Mouse (Mus musculus): ENCODE data around the gene Crebl2. TPM values are rescaled to one million over a fixed set of nuclear protein-coding genes. Genes with fewer than 3 reads are reported as not detected.

Gene Crebl2
- total RNA-seq (2021): 10 to 100 TPM; 30.0 to 35.0 TPM
- long read RNA-seq, experiment 1, transcript Crebl2-201 (5 exons, 3,629 nt): major isoform, 11 of 14 reads
- long read RNA-seq, experiment 1, partial matches to known transcripts: 0 of 14 reads
- long read RNA-seq, experiment 1, other reads (novel, unspliced or antisense): 1 of 14 reads
- long read RNA-seq, experiment 2, partial matches to known transcripts: 0 of 2 reads
- long read RNA-seq, experiment 2, other reads (novel, unspliced or antisense): 1 of 2 reads

- DNase-seq: peak; percentile 100
These were observed at the start of gene Crebl2 for GRCm38 (mm10) chr6:134829786-134830700. Crebl2 (plus strand) TSS chr6:134830154.

DNA sequence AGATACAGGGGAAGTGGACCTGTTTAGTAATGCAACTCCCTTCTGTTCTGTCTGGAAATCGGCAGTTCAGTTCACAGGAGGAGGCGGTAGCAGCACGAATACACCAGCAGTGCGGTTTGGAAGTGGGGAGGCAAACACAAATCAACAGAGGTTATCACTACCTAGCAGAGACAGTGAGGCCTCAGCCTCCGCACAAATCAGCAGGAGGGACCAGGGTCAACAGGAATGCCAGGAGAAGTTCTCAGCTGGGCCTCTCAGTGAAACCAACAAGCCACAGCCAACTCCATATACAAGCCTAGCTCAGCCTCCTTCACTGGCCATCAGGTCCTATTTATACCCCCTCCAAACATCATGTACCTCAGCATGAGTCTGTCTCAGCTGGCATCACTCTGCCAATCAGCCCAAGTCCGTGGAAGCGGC, 48.5 kb upstream of the Crebl2 start:
- no peak for DNase-seq

GRCm38 (mm10) chr6:134782900-134783299, 47.1 kb upstream of the Crebl2 start:
- no peak for DNase-seq

GRCm38 (mm10) chr6:134786426-134786825, 43.5 kb upstream of the Crebl2 start:
- no peak for DNase-seq

- DNase-seq: no peak
These were observed 40.9 kb upstream of the Crebl2 start for GRCm38 (mm10) chr6:134789100-134789499.

GRCm38 (mm10) chr6:134791251-134792118, 38.5 kb upstream of the Crebl2 start:
- DNase-seq: peak; percentile 37 to 52

DNA sequence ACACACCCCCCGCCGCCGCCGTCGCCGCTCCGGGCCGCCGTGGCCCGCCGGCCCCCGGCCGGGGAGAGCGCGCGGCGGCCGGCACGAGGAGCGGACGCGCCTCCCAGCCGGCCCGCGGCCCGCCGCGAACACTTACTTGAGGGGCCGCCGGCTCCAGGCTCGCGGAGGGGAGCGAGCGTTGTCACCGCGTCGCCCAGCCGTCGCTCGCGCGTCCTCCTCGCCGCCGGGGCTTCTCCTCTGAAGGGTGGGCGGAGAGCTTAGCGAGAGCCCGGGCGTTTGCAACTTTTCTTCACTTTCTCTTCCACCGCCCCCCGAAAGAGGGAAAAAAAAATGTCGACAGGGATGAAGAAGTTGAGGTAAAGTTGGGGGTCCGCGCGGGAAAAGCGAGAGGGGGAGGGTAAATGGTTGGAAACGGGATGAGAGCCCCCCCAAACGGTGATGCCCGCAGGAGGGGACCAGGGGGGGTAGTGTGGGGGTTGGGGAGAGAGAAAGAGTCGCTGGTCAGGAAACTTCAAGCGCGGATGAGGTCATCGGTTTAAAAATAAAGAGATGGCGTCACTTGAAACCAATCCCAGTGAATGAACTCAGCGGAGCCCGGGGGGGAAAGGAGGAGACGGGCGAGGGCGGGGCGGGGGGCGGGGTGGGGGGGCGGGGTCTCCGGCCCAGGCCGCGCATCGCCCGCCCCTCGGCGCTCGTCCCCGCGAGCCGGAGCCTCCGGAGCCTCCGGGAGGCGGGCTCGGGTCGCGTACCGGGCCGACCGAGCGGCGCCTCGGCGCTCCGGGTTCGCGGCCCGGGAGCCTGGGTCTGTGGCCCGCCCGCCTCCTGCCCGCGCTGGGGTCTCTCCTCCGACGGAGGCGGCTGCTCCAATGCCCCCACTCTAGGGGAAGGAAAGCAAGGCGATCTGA, 37.6 kb upstream of the Crebl2 start, which contains the start of gene Dusp16:
Gene Dusp16 (minus strand): TSS at position 485 of the 905 bp plus-strand sequence.
- peak; percentile 87 to 89 for DNase-seq

DNA sequence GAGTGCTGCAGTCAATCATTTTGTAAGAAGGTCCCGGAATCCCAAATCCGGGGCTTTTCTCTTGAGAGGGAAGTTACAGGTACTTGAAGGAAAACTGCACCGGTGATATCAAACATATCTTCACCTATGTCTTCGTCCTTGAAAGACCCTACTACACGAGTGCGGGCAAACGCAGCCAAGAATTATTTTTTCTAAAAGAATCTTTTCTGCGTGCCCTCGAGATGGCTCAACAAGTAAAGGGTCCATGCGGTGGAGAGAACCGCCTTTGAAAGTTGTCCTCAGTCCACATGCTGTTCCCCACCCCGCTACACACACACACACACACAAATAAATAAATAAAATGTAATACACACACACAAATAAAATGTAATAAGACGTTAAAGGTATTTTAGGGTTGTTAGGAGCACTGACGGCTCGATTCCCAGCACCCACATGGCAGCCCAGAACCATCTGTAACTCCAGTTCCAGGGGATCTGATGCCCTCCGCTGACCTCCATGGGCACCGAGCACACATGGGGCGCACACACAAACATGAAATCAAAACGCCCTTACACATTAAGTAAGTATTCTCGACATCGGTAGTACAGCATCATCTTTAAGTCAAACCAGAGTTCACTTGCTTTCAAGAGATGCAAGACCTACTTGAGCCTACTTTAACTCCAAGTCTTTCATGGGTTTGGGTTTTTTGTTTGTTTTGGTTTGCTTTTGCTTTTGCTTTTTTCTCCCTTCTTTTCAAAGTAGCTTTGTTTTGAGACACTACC, 36.7 kb upstream of the Crebl2 start:
- DNase-seq: no peak

GRCm38 (mm10) chr6:134793911-134794520, 35.9 kb upstream of the Crebl2 start:
- DNase-seq: peak; percentile 85 to 91

DNA sequence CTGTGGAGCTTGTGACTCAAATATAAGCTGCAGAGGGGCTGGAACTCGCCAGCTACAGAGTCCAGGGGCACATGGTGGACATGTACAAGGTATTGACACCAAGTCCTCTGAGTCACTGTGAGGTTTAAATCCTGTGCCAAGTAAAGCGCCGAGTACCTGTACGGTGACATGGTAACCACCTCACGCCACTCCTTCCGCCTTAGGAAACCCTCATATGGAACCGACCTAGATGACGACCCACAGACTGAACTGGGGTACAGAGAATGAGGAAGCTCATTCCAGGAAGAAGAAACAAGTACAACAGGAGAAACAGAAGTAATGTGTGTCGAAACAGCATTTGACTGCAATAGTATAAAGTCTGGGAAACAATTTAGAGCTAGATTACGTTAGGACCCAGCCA, 33.7 kb upstream of the Crebl2 start:
- DNase-seq: no peak

DNA sequence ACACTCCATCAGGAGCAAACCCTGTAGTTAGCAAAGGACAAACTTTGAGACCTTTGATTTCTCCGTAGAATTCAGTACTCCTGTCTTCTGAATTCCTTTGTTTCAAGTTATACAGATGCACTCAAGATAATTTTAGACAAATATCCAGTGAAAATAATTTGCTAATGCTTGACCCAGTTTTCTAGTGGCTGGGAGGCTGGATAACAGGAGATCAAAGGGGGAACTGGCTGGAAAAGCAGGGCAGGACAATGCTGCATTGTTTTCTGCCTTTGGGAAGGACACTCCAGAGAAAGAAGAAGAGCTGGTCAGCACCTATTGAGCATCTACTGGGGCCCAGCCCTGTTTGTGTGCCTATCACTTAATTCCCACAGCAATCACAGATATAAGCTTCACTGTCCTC, 28.5 kb upstream of the Crebl2 start:
- no peak for DNase-seq

DNA sequence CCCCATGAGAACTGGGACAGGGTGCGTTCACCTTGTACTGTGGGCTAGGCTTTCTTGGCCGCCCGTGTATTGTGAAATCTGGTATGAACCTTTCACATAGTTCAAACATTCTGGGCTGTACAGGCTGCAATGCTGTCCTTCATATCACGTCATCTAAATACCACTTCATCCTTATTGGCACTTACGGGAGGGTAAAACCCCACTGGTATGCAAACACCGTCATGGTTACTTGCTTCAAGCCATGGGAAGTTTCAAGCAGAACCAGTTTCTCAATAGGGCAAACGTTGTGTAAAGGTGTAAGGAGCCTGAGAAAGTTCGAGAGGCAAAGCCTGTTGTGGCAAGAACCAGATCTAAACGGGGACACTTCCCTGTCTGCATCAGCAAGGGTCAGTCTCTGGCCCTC, 27.3 kb upstream of the Crebl2 start:
- no peak for DNase-seq

DNA sequence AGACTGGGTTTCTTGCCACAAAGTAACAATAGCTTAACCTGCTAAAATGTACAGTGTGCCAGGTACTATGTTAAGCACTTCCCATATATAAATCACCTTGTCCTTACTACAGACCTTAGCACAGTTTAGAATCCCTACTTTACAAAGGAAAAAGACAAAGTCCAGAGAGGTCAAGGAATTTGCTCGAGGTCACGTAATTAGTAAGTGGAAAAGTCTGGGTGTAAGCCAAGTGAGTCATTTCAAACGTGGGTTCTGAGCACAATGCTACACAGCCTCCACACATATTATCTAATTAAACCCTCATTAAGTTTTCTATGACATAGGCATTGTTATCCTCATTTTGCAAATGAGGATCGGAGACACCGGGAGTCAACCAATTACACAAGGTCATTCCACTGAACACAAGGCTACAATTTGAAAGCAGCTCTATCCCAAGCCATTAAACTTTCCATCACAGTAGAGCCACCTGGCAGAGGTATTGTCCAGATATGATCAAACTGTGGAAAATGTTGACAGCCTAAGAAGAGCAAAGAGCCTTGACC, 25.1 kb upstream of the Crebl2 start:
- DNase-seq: peak; percentile 31 to 51

DNA sequence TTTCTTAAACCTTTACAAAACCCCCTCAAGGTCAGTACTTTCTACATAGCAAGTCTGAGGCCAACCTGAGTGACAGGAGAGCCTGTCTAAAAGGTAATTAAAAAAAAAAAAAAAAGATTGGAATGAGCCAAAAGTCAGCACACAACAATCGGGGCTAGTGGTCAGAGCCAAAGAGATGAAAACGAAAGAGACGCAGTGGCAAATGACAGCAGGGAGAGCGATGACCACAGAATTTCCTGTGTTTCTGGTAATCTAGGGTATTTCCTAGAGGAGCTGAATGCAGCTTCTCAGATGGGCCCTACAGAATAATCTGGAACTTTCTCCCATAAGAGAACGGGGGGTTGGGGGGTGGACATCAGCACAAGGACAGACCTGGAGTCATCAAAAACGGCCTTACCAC, 23.8 kb upstream of the Crebl2 start:
- no peak for DNase-seq

GRCm38 (mm10) chr6:134807091-134807490, 22.9 kb upstream of the Crebl2 start:
- no peak for DNase-seq

DNA sequence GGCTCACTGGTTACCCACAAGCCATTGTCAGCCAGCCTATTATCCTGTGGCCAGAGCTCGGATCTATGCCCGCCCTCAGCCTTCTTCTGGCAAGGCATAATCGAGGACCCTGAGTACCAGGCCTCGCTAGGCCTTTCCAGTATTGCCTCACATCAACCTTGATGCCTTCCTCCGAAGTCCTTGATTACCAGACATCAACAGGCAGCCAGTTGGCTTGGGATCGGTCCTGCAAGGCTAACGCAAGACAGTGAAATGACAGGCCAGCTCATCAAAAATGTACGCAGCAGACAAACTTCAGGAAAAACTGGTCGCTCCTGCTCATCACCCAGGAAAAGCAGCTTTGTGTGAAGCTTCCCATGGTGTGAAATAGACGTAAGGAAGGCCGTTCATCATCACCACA, 22.2 kb upstream of the Crebl2 start:
- peak; percentile 56 to 79 for DNase-seq

DNA sequence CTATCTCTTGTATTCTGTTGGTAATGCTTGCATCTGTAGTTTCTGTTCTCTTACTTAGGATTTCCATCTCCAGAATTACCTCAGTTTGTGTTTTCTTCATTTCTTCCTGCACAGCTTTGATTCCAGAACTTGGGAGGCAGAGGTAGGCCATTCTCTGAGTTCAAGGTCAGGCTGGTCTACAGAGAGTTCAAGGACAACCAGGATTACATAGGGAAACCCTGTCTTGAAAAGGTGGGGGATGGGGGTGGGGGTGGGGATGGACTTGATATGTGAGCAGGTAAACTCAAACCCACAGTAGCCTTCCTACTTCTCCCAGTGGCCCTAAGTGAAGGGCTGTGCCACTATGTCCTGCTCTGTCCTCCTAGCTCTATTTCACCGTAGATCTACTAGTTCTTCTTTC, 16.9 kb upstream of the Crebl2 start:
- no peak for DNase-seq

DNA sequence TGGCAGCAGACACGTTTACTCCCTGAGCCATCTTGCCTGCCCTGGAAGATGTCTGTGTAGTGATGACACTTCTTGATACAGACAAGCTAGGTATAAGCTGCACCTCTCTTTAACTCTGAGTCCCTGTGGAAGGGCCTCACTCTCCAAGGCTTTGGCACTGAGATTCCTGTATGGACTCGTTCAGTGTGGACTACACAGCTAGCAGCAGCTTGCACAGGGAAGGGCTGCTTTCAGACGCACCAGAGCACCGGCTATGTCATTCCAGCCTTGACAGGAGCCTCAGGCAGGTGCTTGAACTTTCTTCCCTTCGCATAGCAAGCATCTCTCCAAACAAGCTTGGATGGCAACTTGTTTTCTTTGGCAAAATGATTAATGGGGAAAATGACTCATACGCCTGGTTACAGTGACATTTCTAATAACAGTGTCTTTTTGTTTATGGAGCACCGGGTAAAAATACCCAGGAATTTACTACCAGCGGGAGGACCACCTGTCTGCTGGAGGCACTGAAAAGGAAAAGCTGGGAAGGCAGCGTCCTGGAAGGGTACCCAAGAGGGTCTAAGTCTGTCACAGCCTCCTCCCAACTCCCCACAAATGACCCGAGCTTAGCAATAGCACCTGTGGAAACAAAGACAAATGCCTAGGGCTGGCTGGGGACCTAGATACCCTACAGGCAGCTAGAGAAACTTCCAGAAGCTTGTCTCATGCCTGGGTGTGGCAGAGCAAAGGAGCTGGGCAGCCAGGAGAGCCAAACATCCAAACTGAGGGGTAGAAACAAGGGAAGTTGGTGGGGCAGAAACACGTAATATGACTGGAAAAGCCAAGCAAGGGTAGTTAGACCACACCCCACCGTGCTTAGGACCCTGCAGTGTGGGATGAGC, 12.7 kb upstream of the Crebl2 start:
- DNase-seq: no peak

DNA sequence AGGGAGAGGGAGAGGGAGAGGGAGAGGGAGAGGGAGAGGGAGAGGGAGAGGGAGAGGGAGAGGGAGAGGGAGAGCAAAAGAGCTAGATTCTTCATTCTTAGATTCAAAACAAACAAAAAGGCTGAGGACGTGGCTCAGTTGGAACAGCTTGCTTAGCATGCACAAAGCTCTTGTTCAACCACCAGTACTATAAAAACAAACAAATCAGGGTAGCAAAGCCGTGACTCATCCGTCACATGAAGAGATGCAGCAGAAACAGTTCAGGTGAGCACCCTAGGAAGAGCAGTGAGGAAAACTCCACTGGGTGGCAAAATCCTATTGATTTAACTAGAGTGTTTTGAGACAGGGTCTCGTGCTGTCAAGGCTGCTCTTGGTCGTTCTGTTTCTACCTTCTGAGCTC, 10.2 kb upstream of the Crebl2 start:
- no peak for DNase-seq

Measured in adrenal gland, postnatal 36 days (tissue).